Mouse (Mus musculus) olfactory bulb, adult 2 months (tissue): Measurements from ENCODE around the gene Clec2l. TPM values are rescaled to one million over a fixed set of nuclear protein-coding genes. Genes with fewer than 3 reads are reported as not detected.

Source experiments
- H3K27ac ChIP-seq: fragments of 200-500 bp; 2 replicates; pipeline ENCODE4 v1.5.1; 2012; ENCODE audit warnings: low read depth, low read length; ENCODE audit not compliant: insufficient read depth
- H3K4me1 ChIP-seq: fragments of 200-500 bp; 2 replicates; pipeline ENCODE4 v1.6.1; 2012; ENCODE audit warnings: low read length; ENCODE audit not compliant: control insufficient read depth, insufficient read depth
- H3K4me3 ChIP-seq: fragments of 200-500 bp; 2 replicates; pipeline ENCODE4 v1.5.1; 2012; ENCODE audit warnings: mild to moderate bottlenecking, low read depth, low read length, moderate library complexity; ENCODE audit not compliant: insufficient read depth
- CTCF ChIP-seq: fragments of 200-500 bp; IDR thresholded peaks from 2 replicates; pipeline ENCODE4 v1.5.1; 2012; ENCODE audit warnings: low read depth, mild to moderate bottlenecking, low read length, moderate library complexity; ENCODE audit not compliant: insufficient read depth
- POLR2A ChIP-seq: fragments of 200-500 bp; IDR thresholded peaks from 2 replicates; pipeline ENCODE4 v1.6.1; 2012; ENCODE audit warnings: mild to moderate bottlenecking, low read depth, low read length, moderate library complexity; ENCODE audit not compliant: insufficient read depth
- WGBS: fragments of 180-500 bp; shearing (Covaris S2); methylation state at CpG from one replicate; pipeline ENCODE4 v1.1.7; 2018; 5-methylcytosine and 5-hydroxymethylcytosine counted together
- polyA plus RNA-seq: library from polyadenylated mRNA; stranded (reverse); fragments of >200 nt; gene quantifications from 2 replicates; pipeline ENCODE4 v1.2.4, GENCODE M21; 2012; ENCODE audit warnings: low replicate concordance; ENCODE audit not compliant: missing spikeins, insufficient read depth, insufficient read length

The Clec2l gene
- polyA plus RNA-seq: not detected in 2 replicates

DNA sequence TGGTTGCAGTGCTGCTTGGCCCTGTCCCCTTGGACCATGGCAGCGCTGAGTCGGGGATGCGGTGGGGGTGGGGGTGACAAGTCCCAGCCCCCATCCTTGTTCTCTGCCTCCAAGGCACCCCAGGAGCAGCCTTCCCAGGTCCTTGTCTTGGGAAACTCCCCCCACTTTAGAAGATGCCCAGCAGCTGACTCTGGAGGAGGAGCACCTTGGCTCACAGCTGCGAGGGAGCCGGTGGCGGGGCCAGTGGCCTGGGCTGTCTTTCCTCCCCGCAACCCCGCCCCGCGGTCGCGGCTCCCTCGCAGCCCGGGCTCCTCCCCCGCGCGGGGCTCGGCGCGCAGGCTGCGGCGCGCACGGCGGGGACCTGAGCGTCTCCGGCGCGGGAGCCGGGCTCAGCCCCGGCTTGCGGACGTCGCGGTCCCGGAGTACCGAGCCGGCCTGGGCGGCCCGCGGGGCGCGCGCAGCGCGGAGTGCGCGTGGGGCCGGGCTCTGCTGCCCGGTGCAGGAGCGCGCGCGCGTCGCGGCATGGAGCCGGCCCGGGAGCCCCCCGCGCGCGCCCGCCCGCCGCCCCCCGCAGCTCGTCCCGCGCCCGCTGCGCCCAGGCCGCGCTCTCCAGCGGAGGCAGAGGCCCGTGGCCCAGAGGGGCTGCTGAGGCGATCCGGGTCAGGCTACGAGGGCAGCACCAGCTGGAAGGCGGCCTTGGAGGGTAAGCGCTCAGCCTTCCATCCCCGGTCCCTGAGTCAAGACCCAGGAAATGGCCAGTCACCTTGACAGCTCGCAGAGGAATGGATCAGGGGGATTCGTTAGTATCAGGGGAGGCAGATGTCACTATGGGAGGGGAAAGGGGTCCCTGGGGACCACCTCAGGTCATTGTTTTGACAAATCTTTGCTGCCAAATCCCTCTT is at the start of gene Clec2l:
TSS of gene Clec2l (plus strand) at position 356 of the 902 bp plus-strand sequence.
- Histone ChIP-seq H3K4me1 (peaks cover 12% of the 10 kb centered on the region), H3K27ac (peak within 1 kb of the TSS; percentile 13; the same call in 1 of the 2 replicates), H3K4me3 (peak within 1 kb of the TSS; percentile 84)
- 4% methylated on average over 82 of the region's 84 CpGs for WGBS
- TF ChIP-seq POLR2A (no peak; the same call in 1 of the 2 replicates), CTCF (no peak)

DNA sequence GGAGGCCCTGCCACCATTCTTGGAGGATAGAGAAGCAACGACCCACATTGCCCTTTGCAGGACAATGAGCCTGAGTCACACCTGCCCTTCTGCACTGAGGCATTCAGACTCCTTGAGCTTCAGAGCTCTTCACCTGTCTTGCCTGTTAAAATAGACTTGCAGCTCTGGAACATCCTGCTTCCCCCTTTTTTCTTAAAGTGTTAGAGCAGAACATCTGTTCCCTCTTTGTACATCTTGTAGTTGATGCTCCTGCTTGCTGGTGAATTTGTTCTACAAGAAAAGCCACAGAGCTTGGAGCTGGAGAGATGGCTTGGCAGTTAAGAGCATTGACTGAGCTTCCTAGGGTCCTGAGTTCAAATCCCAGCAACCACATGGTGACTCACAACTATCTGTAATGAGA is 40.5 kb upstream of the Clec2l start:
- 58% methylated on average over 1 of the region's 1 CpGs for WGBS
- no peak for TF ChIP-seq CTCF
- TF ChIP-seq POLR2A: no peak
- no peak overlapping the region for H3K27ac ChIP-seq
- no peak overlapping the region for H3K4me3 ChIP-seq
- no peaks in the 10 kb centered on the region for H3K4me1 ChIP-seq

DNA sequence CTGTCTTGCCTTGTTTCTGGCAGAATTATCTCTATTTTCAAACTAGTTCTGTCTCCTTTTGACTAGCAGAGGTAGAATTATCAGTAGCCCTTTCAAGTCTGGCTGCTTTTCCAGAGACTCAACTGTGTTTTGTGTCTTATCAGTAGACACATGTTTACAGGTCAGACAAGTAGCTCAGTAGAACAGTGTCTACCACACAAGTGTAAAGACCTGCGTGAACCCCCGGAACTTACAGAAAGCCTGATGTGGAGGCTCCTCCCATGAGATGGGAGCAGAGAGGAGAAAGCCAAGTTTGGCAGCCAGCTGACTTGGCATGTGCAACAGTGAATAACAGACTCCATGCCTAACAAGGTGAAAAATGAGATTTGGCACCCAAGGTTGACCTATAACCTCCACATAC is 39.4 kb upstream of the Clec2l start:
- no peak overlapping the region for H3K27ac ChIP-seq
- no peaks in the 10 kb centered on the region for H3K4me1 ChIP-seq
- no peak overlapping the region for H3K4me3 ChIP-seq
- WGBS: 70% methylated on average over 2 of the region's 2 CpGs
- TF ChIP-seq POLR2A (no peak), CTCF (no peak)

DNA sequence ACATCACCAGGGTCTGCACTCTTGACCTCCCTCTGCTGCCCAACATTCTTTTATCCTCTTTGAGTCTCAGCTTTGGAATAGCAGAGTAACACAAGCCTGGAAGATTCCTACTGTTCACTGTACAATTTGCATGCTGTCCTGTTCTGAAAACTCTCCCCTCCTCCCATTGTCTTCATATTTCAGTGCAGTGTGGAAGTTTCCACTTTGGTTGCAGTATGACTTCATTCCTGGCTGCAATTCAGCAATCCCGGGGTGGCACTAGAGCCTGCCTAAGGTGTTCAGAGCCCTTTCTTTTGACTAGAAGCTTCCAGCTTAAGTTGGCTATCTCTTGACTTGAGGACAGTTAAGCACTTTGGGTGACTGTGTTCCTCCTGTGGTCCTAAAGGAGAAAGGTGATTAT is 38.4 kb upstream of the Clec2l start:
- Histone ChIP-seq H3K27ac (no peak overlapping the region), H3K4me1 (no peaks in the 10 kb centered on the region), H3K4me3 (no peak overlapping the region)
- 12% methylated on average over 1 of the region's 1 CpGs for WGBS
- TF ChIP-seq POLR2A: no peak
- no peak for TF ChIP-seq CTCF

DNA sequence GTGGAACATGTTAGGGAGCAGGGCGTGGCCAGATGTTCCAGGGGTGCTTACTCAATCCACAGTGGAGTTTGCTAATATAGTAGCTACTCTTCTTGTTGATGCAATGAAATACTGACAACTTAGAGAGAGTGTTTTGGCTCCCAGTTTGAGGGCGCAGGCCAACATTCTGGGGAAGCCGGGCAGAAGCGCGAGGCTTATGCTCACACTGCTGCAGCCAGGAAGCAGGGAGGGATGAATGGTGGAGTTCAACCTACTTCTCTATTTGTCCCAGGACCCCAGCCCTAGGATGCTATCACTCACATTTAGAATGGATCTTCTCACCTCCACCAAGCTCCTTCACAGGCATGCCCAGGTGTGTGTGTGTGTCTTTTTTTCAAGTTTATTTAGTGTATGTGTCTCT is 36.8 kb upstream of the Clec2l start:
- no peaks in the 10 kb centered on the region for H3K4me1 ChIP-seq
- 96% methylated on average over 5 of the region's 5 CpGs for WGBS
- H3K4me3 ChIP-seq: no peak overlapping the region
- no peak overlapping the region for H3K27ac ChIP-seq
- no peak for TF ChIP-seq CTCF
- TF ChIP-seq POLR2A: no peak

DNA sequence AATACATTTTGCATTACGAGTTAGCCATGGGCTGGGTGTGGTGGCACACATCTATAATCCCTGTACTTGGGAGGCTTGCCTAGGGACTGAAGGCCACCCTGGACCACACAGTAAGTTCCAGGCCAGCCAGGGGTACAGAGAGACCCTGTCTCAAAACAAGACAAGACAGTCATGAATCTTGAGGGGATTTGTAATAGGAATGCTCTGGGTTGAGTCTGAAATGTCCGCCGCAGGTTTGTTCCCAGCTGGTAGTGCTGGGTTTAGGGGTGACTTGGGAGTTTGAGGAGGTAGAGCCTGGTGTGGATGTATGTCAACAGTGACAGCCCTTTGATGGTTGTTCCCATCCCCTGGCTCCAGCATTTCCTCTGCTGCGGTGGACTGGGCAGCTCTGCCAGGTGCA is 35.8 kb upstream of the Clec2l start:
- TF ChIP-seq CTCF: no peak
- TF ChIP-seq POLR2A: no peak

DNA sequence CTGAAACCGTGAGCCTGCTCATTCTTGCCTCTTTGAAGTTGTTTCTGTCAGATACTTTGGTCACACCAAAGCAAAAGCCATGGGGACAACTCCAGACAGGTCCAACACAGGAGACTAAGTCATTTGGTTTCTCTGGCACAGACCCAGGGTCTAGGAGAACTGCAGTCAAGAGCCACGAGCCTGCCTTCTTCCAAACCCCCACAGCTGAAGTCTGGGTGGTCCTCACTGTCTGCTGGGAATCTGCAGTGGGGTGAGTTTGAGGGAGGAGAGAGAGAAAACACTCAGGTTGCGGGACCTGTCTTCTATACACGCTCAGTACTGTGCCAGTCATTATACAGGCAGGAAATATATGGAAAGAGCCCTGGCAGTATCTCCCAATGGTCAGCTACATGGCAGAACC is 35.4 kb upstream of the Clec2l start:
- TF ChIP-seq CTCF (no peak), POLR2A (no peak)
- H3K4me3 ChIP-seq: no peak overlapping the region
- H3K4me1 ChIP-seq: no peaks in the 10 kb centered on the region
- no peak overlapping the region for H3K27ac ChIP-seq
- WGBS: 83% methylated on average over 4 of the region's 4 CpGs

More for the DNA sequence above, 35.8 kb upstream of the Clec2l start:
- Histone ChIP-seq H3K4me1 (no peaks in the 10 kb centered on the region), H3K27ac (no peak overlapping the region), H3K4me3 (no peak overlapping the region)
- WGBS: 94% methylated on average over 4 of the region's 4 CpGs

DNA sequence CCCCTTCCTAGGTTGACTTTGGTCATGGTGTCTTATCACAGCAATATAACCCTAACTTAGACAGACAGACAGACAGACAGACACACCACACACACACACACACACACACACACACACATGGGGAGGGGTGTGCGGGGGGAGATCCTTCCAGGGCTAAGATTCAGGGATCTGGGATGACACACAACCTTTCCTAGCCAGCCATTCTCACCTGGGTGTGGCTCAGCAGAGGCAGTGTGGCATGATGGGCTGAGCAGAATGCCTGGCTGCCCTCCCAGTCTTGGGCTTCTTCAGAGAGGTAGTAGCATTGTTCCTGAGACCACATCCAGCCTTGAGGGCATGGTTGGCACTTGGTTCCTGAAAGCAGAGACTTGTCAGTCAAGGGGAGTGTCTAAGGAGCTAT is 33.3 kb upstream of the Clec2l start:
- no peak overlapping the region for H3K4me3 ChIP-seq
- 95% methylated on average over 1 of the region's 1 CpGs for WGBS
- TF ChIP-seq CTCF (no peak), POLR2A (no peak)
- no peak overlapping the region for H3K27ac ChIP-seq
- H3K4me1 ChIP-seq: no peaks in the 10 kb centered on the region

DNA sequence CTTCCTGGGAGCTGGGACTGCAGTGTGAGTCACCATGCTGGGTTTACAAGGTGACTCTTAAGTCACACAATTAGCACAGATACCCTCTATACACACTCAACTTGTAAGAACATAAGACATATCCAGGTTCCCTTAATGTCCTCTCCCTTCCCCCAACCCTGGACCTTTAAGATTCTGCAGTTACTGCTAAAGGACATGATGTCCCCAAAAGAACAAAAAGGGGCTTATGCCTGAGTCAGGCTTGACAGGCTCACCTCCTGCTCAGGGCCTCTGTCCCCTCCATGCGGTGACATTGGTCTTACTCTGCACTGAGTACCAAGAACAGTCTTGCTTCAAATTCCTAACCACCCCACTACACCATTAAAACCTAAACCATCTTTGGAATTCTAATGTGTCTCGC is 30.0 kb upstream of the Clec2l start:
- H3K27ac ChIP-seq: no peak overlapping the region
- WGBS: 97% methylated on average over 2 of the region's 2 CpGs
- no peak for TF ChIP-seq CTCF
- no peak for TF ChIP-seq POLR2A
- H3K4me1 ChIP-seq: peaks cover 15% of the 10 kb centered on the region
- H3K4me3 ChIP-seq: no peak overlapping the region

DNA sequence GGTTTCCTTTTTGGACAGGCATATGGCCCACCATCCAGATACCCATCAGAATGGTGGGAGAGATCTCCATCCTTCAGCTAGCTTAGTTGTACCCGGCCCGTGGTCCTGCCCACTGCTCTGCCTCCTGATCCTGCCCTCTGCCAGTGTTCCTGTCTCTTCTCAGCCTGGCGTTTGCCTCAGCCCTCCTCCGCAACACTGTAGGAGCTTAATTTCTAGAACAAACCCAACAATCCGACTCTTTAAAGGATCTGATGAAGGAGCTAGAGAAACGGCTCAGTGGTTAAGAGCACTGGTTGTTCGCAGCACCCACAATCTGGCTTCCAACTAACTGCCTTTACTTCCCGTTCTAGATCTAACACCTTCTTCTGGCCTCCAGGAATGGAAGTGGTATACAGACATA is 28.4 kb upstream of the Clec2l start:
- H3K4me3 ChIP-seq: no peak overlapping the region
- 84% methylated on average over 8 of the region's 8 CpGs for WGBS
- TF ChIP-seq POLR2A (no peak), CTCF (no peak)
- H3K27ac ChIP-seq: no peak overlapping the region
- H3K4me1 ChIP-seq: peaks cover 15% of the 10 kb centered on the region
